Mouse (Mus musculus) stomach, postnatal 0 days (tissue): ENCODE data around the gene Sytl2. TPM values are rescaled to one million over a fixed set of nuclear protein-coding genes. Genes with fewer than 3 reads are reported as not detected.

Source experiments
- ATAC-seq: fragments of 200-750 bp; cut with Nextera tagmentation; 2 replicates; pipeline ENCODE4 v1.8.0; 2017; ENCODE audit not compliant: low FRiP score, low TSS enrichment
- DNase-seq: peaks from one replicate; pipeline ENCODE4 v3.0.0-alpha.2; 2016; ENCODE audit warnings: low spot score
- H3K27ac ChIP-seq: fragments of 300-500 bp; sonication (generic); replicated peaks from 2 replicates; pipeline ENCODE4 v1.5.1; 2014; ENCODE audit warnings: mild to moderate bottlenecking, control low read depth
- H3K27me3 ChIP-seq: fragments of 300-500 bp; sonication (generic); 2 replicates; pipeline ENCODE4 v1.6.1; 2014; ENCODE audit warnings: low read length; ENCODE audit not compliant: control insufficient read depth, insufficient read depth
- H3K36me3 ChIP-seq: fragments of 300-500 bp; sonication (generic); 2 replicates; pipeline ENCODE4 v1.6.1; 2014; ENCODE audit warnings: low read length, mixed read lengths; ENCODE audit not compliant: control insufficient read depth, insufficient read depth
- H3K4me1 ChIP-seq: fragments of 300-500 bp; sonication (generic); replicated peaks from 2 replicates; pipeline ENCODE4 v1.6.1; 2014; ENCODE audit warnings: antibody characterized with exemption; ENCODE audit not compliant: control insufficient read depth, insufficient read depth
- H3K4me2 ChIP-seq: fragments of 300-500 bp; sonication (generic); replicated peaks from 2 replicates; pipeline ENCODE4 v1.6.1; 2014; ENCODE audit warnings: low read depth, mild to moderate bottlenecking, control low read depth, moderate library complexity
- H3K4me3 ChIP-seq: fragments of 300-500 bp; sonication (generic); 2 replicates; pipeline ENCODE4 v1.5.1; 2014; ENCODE audit warnings: low read depth, low read length, control low read depth
- H3K9ac ChIP-seq: fragments of 300-500 bp; sonication (generic); 2 replicates; pipeline ENCODE4 v1.6.1; 2014; ENCODE audit warnings: mild to moderate bottlenecking, low read length, control low read depth, mixed read lengths
- H3K9me3 ChIP-seq: fragments of 300-500 bp; sonication (generic); 2 replicates; pipeline ENCODE4 v1.6.1; 2016; ENCODE audit warnings: low read length; ENCODE audit not compliant: control insufficient read depth
- CTCF ChIP-seq: IDR thresholded peaks from 2 replicates; pipeline ENCODE4 v1.5.1; 2016; ENCODE audit warnings: antibody characterized with exemption, low read depth, mild to moderate bottlenecking, moderate library complexity
- EP300 ChIP-seq: optimal IDR thresholded peaks from 2 replicates; pipeline ENCODE3; 2016; ENCODE audit warnings: antibody characterized with exemption
- WGBS: fragments of 180-500 bp; shearing (Covaris S2); extraction: QIAGEN DNeasy Blood & Tissue Kit; methylation state at CpG from one replicate; pipeline ENCODE4 v1.1.7; 2014; 5-methylcytosine and 5-hydroxymethylcytosine counted together
- polyA plus RNA-seq: library from polyadenylated mRNA; unstranded; fragments of >200 nt; fragmentation: Nextera tagmentation; extraction: Ambion mirVana; gene quantifications from 2 replicates; pipeline ENCODE4 v1.2.1, GENCODE M21; 2015

Gene Sytl2
- polyA plus RNA-seq, 1 experiment from 2014 or later, result 32.3 TPM

GRCm38 (mm10) chr7:90440044-90440443, 138.0 kb downstream of the Sytl2 start:
- DNase-seq, result no peak
- ATAC-seq, result no peak
- 84% methylated on average over 4 of the region's 4 CpGs for WGBS

GRCm38 (mm10) chr7:90442070-90442469, 140.0 kb downstream of the Sytl2 start:
- H3K4me3 ChIP-seq, result peak overlapping the region; percentile 92
- DNase-seq, result no peak
- peak overlapping the region; percentile 51 for H3K4me2 ChIP-seq
- peak overlapping the region; percentile 57 for H3K9ac ChIP-seq
- H3K27me3 ChIP-seq, result no peaks in the 10 kb centered on the region
- WGBS, result 7% methylated on average over 4 of the region's 4 CpGs
- no peak for ATAC-seq
- no peaks in the 10 kb centered on the region for H3K4me1 ChIP-seq
- H3K36me3 ChIP-seq, result no peaks in the 10 kb centered on the region
- H3K27ac ChIP-seq, result peak overlapping the region; percentile 67
- TF ChIP-seq EP300, result no peak
- no peak for TF ChIP-seq CTCF
- H3K9me3 ChIP-seq, result no peaks in the 10 kb centered on the region

More at GRCm38 (mm10) chr7:90440044-90440443, 138.0 kb downstream of the Sytl2 start:
- Histone ChIP-seq H3K9ac (no peak overlapping the region), H3K4me1 (no peaks in the 10 kb centered on the region), H3K27ac (no peak overlapping the region), H3K36me3 (no peaks in the 10 kb centered on the region), H3K4me2 (no peak overlapping the region), H3K9me3 (no peaks in the 10 kb centered on the region), H3K4me3 (no peak overlapping the region), H3K27me3 (no peaks in the 10 kb centered on the region)
- TF ChIP-seq CTCF (no peak), EP300 (no peak)

GRCm38 (mm10) chr7:90442518-90443080, 140.5 kb downstream of the Sytl2 start, which contains the start of gene Crebzf:
TSS of gene Crebzf (plus strand) at chr7:90442729.
- Histone ChIP-seq H3K4me2 (peak within 1 kb of the TSS; percentile 51), H3K36me3 (no peaks in the 10 kb centered on the region), H3K9me3 (no peaks in the 10 kb centered on the region), H3K27ac (peak within 1 kb of the TSS; percentile 99), H3K27me3 (no peaks in the 10 kb centered on the region), H3K4me3 (peak within 1 kb of the TSS; percentile 92), H3K4me1 (no peaks in the 10 kb centered on the region), H3K9ac (peak within 1 kb of the TSS; percentile 98)
- WGBS, result under 1% methylated on average over 49 of the region's 54 CpGs
- peak; percentile 97 for ATAC-seq
- DNase-seq, result peak; percentile 98
- peak; percentile 99 for TF ChIP-seq EP300
- TF ChIP-seq CTCF, result no peak

GRCm38 (mm10) chr7:90443101-90444091, 141.3 kb downstream of the Sytl2 start:
- ATAC-seq, result peak; percentile 73
- peak; percentile 67 for TF ChIP-seq CTCF
- TF ChIP-seq EP300, result no peak
- Histone ChIP-seq H3K4me1 (no peaks in the 10 kb centered on the region), H3K9me3 (no peaks in the 10 kb centered on the region), H3K27me3 (no peaks in the 10 kb centered on the region), H3K4me3 (peak overlapping the region; percentile 92), H3K27ac (peak overlapping the region; percentile 99), H3K4me2 (peak overlapping the region; percentile 51), H3K36me3 (no peaks in the 10 kb centered on the region), H3K9ac (peak overlapping the region; percentile 98)
- peak; percentile 80 for DNase-seq
- WGBS, result under 1% methylated on average over 121 of the region's 123 CpGs

- Histone ChIP-seq H3K9ac (peak overlapping the region; percentile 98), H3K4me2 (peak overlapping the region; percentile 51), H3K4me3 (peak overlapping the region; percentile 92), H3K4me1 (no peaks in the 10 kb centered on the region), H3K27ac (no peak overlapping the region), H3K36me3 (no peaks in the 10 kb centered on the region), H3K27me3 (no peaks in the 10 kb centered on the region), H3K9me3 (no peaks in the 10 kb centered on the region)
- no peak for TF ChIP-seq EP300
- TF ChIP-seq CTCF, result no peak
- DNase-seq (no peak), ATAC-seq (no peak)
- under 1% methylated on average over 6 of the region's 6 CpGs for WGBS
Observed at GRCm38 (mm10) chr7:90444206-90444605, 142.2 kb downstream of the Sytl2 start.
